Mouse (Mus musculus) CH12.LX (cell line): ENCODE results near the gene Lrrfip1.

Experiments
- CTCF ChIP-seq, 2 experiments: IDR thresholded peaks in 1 of 2; conservative IDR thresholded peaks in 1 of 2; 2 replicates each; pipeline ENCODE4 v1.5.1; 2011 to 2012; ENCODE audit warnings: low read depth in 2 of 2, low read length in 2 of 2, improper control_type of control experiment in 1 of 2, inconsistent platforms in 1 of 2, mild to moderate bottlenecking in 1 of 2, moderate library complexity in 1 of 2
- MAX ChIP-seq: IDR thresholded peaks from 2 replicates; pipeline ENCODE4 v1.6.1; 2011; ENCODE audit warnings: low read length, improper control_type of control experiment
- MEF2A ChIP-seq: IDR thresholded peaks from 2 replicates; pipeline ENCODE4 v1.6.1; 2014; ENCODE audit warnings: low read depth, mild to moderate bottlenecking, inconsistent platforms, low read length, improper control_type of control experiment, borderline replicate concordance
- ZKSCAN1 ChIP-seq: IDR thresholded peaks from 2 replicates; pipeline ENCODE4 v1.6.1; 2012; ENCODE audit warnings: low read depth, inconsistent platforms, low read length, improper control_type of control experiment, borderline replicate concordance

DNA sequence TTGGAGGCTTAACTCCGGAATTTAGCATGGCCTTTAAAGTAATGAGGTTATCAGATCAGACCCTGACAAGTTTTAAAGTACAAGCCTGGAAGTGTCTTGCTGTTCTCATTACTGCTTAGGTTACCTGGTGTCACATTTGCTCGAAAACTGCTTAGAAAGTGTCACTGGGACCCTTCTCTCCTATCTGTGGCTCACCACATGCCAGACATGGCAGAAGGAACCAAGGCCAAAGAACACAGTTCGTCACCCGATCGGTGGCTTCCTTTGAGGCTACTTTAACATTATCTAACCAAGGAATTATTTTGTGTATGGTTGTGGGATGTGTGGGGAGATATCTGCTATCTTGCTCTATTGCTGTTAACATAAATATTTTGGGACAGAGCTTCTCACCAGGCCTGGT lies 95.5 kb downstream of the Lrrfip1 start:
- TF ChIP-seq MAX (no peak), CTCF (conservative IDR thresholded peaks at IDR 0.05 in 1 of 2, IDR thresholded peaks at IDR 0.05 in 1 of 2; ENCODE audit: low read depth in 2 of 2, low read length in 2 of 2) (no peak), ZKSCAN1 (no peak), MEF2A (no peak)
